Mouse (Mus musculus) colon, adult 2 months (tissue): ENCODE results near the gene Pank2. TPM values are rescaled to one million over a fixed set of nuclear protein-coding genes. Genes with fewer than 3 reads are reported as not detected.

ENCODE experiments used
- polyA plus RNA-seq: library from polyadenylated mRNA; depleted of rRNA; stranded (reverse); fragments of >200 nt; gene quantifications from 2 replicates; pipeline ENCODE4 v1.2.3, GENCODE M21; 2012; rRNA removed

Pank2 gene
- polyA plus RNA-seq: 17.9 and 23.3 TPM in 2 replicates

DNA sequence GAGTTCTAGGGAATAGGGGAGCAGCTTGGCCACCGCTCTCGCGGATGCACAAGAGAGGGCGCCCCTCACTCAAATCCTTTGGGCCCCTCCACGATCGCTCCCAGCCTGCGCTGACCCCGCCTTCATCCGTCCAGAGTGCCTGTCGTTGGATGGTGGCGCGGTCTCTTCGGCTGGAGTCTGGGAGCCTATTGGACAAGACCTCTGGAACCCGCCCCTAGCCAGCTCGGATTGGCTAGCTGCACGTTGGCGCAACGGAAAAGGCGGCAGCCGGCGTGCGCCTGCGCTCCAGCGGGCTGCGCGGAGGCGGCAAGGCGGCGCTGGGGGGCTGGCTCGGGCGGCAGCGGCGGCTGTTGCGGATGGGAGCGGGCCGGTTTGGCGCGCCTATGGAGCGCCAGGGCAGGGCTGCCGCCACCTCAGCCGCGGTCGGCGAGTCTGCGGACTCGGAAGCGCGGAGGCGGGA, at the start of gene Pank2:
Gene Pank2, plus strand, starts transcription at position 283 of the 460 bp plus-strand sequence.

GRCm38 (mm10) chr2:131233307-131234126, 28.8 kb upstream of the Pank2 start, which contains the start of gene Mavs:
Gene Mavs, plus strand, starts transcription at chr2:131234063.

Other genes with a start within 250 kb of the Pank2 start
- 39.4 and 46.2 TPM in 2 replicates for gene Gfra4, start 219.4 kb upstream of the Pank2 start, polyA plus RNA-seq
- 56.1 and 60.3 TPM in 2 replicates for gene Adam33, start 198.7 kb upstream of the Pank2 start, polyA plus RNA-seq
- gene Siglec1, start 175.7 kb upstream of the Pank2 start, polyA plus RNA-seq: 5.4 and 5.6 TPM in 2 replicates
- gene Hspa12b, start 135.2 kb upstream of the Pank2 start, polyA plus RNA-seq: 7.4 and 8.0 TPM in 2 replicates
- not detected in 2 replicates for gene Gm11037, start 129.0 kb upstream of the Pank2 start, polyA plus RNA-seq
- 101 and 105 TPM in 2 replicates for gene 1700037H04Rik, start 102.4 kb upstream of the Pank2 start, polyA plus RNA-seq
- gene Cenpb, start 82.4 kb upstream of the Pank2 start, polyA plus RNA-seq: 122 and 126 TPM in 2 replicates
- gene Cdc25b, start 75.5 kb upstream of the Pank2 start, polyA plus RNA-seq: 26.8 and 29.2 TPM in 2 replicates
- gene Spef1, start 75.2 kb upstream of the Pank2 start, polyA plus RNA-seq: 14.4 and 16.7 TPM in 2 replicates
- 61.0 and 81.1 TPM in 2 replicates for gene Ap5s1, start 55.4 kb upstream of the Pank2 start, polyA plus RNA-seq
- 63.4 and 78.6 TPM in 2 replicates for gene Mavs, start 28.4 kb upstream of the Pank2 start, polyA plus RNA-seq
- gene Rnf24, start 90.4 kb downstream of the Pank2 start, polyA plus RNA-seq: 2.0 and 2.2 TPM in 2 replicates
- 70.2 and 70.7 TPM in 2 replicates for gene Smox, start 229.0 kb downstream of the Pank2 start, polyA plus RNA-seq